Mouse (Mus musculus): ENCODE measurements at regions not wholly inside any gene's neighbourhood (a gene's known extent, or its start where the extent isn't known, plus 50 kb on each side); places are given as distances from the start of the nearest gene placed in this dataset.

DNA sequence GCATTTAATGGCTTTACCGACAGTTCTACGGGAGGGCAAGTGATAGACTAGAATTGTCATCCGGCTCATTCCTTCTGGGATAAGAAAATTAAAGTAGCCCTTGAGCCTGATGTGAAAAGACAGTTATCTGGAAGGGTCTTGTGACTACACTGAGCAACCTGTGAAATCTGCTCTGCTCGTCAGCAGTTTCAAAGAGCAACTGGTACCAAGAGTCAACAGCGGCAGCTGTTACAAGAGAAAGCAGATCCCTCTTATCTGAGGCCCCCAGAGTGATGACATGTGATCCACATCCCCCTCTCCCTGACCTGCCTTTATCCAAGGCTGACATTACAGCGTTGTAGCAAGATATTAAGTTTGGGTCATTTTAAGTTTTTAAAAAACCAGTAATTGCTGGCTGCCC lies 52.6 kb upstream of the Unc13c start:
- no peak for DNase-seq (ENCODE audit: low read depth, low spot score)

DNA sequence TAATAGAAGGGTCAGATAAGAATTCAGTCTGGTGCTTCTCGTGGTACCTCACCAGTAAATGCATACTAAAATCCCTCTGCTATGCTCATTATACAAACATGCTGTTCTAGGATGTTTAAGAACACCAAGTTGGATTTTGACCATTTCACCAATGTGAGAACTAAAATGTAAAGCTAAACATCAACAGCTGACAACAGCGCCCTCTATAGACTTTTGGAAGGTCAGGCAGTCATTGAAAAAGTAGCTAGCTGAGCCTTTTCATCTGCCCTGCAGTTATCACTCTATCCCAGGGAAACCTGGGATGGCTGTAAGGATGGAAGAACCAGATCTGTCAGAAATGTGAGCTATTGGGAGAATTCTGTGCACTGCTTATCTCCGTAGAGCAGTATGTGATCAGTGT lies 55.2 kb upstream of the Unc13c start:
- DNase-seq (ENCODE audit: low read depth, low spot score): peak; percentile 11

DNA sequence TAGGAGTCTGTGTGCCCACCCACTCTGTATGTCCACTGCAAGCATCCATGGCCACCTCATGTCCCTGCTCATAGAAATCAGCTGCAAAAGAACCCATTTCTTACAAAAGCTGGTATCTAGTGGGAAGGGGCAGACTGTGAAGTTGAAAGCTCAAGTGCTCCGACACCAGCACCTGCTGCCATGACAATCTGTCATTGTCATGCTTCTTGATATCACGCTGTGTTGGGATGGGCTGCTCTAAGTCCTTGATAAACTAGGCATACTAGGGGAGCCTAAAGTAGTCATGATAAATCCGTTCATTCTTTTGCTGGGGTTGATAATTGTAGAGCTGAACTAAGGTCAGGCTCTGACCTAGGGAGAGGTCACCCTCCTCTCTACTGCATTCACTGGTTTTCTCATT lies 57.4 kb upstream of the Unc13c start:
- peak; percentile 53 for DNase-seq (ENCODE audit: low read depth, low spot score)

DNA sequence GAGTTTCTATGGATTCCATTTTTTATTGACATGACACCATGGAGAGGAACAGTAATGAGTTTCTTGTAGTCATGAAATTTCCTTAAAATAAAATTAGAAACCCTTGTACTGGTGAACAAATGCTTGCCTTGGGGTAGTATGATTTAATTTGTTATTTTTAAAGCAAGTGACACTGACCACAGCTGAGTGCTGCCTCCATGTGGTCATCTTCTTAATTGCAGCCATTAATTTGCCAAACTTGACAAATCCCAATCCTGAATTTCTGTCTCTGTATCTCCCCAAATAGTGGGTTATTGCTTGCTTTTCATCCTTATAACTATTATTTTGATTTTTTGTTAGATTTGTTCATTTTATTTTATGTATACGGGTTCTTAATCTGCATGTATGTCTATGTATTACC lies 59.7 kb upstream of the Unc13c start:
- DNase-seq (ENCODE audit: low read depth, low spot score): peak; percentile 40

DNA sequence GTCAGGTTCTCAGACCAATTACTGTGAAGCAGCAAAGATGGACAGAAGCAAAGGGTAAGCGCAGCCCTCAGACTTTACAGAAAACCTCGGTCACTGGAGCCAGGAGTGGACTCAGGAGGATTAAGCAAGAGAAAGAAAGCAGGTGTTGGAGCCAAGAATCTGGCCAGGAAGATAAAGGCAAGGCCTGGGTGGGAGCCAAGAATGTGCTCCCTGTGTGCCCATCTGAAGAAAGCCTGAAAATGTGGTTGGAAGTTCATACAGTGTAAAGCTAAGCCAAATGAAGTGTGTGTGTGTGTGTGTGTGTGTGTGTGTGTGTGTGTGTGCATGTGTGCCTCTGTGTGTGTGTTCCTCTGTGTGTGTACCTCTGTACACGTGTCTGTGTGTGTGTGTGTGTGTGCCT lies 64.2 kb upstream of the Wdr72 start:
- DNase-seq (ENCODE audit: low read depth, low spot score): no peak

DNA sequence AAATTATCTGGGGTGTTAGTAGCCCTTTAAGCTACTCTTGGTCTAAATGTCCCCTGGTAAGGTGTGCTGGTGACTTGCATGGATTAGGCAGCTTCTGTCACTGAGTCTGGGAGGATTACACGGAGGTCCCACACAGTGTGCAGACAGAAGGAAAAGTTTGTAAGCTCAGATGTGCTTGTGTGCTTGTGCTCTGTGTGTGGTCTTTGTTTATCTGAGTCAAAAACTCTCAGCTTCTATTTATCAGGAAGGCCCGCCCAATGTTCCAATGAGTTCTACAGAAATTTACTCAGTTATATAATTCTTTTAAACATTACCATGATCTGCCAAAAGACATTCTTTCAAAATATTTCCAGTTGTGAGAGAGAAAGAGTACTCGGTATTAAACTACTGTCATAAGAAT lies 60.4 kb upstream of the Wdr72 start:
- no peak for DNase-seq (ENCODE audit: low read depth, low spot score)

DNA sequence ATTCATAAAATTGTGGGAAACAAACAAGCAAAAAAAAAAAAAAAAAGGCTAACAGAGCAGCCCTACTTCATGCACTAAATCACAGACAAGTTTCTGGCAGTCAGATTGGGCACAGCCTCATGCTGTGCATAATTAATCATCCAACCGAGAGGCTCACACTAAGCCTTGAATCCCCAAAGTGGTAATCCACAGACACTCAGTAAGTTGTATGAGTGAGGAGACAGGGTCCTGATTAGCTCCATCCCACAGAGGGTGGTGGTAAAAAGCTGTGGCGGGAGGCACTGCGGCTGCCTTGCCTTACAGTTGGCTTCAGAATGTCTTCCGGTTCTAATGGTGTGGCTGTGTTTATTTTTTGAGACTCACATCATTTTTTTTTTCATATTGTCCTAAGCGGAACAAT lies 53.4 kb upstream of the Wdr72 start:
- no peak for DNase-seq (ENCODE audit: low read depth, low spot score)

DNA sequence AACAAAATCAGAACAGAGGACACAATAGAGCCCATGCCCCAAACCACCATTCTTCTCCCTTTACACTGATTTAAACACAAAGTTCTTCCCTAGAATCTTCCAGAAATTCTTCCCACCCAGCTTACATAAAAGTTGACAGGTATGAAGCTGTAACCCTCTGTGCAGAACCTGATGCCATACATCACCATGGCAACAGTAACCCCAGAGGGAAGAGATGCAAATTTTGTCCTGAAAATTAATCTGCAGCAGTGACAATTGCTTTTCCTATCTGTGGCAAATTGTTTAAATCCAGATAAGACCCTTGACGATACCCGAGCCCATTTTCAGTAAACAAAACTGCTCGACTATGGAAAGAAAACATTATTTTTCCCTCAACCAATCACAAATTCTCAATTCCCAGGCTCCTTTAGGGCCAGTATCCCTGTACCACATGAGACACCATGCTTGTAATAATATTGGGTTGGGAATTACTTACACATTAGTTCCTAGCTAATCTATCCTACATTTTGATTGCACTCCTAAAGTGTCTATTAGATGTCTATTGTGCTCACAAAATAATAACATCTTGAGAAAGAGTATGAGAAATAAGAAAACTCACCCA lies 52.6 kb upstream of the Wdr72 start:
- DNase-seq (ENCODE audit: low read depth, low spot score): no peak

DNA sequence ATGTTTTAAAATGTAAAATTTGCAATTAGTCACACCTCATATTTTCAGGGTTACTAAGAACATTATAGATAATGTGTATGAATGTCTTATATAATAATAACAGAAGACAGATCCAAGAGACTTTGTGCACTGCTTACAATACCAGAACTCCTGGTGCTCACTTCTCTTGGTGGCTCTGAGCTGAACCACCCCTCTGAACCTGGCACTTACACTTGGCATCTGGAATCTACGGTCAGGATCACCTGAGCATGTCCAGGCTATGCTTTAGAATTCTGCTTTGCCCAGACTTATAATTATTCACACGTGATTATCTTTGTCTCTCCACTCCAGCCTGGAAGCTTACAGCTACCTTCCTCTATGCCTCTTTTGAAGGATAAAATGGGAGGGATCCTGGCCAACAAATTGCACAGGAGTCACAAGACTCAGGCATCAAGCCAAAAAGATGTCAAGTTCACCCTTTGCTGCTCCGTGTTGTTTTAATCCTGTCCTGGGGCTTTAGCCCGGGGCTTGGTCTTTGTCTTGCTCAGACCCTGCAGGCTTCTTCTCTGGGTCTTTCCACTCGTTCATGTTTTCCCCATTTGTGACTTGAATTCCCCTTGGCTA lies 51.8 kb upstream of the Wdr72 start:
- no peak for DNase-seq (ENCODE audit: low read depth, low spot score)

All from ZHBTc4 (cell line).